Mouse (Mus musculus) left cerebral cortex, postnatal 25 days (tissue): ENCODE data around the gene Phldb3. TPM values are rescaled to one million over a fixed set of nuclear protein-coding genes. Genes with fewer than 3 reads are reported as not detected.
A peak's percentile ranks its signal among the peaks of the same experiment; 100 is the strongest.
"Not testable (repeated sequence)": the region's sequence is repeated elsewhere in the genome, so short reads cannot be mapped to it uniquely, and the experiment has no call there.

Source experiments
- DNase-seq, 2 experiments: peaks; one replicate each; pipeline ENCODE4 v3.0.0; 2022; ENCODE audit warnings: low spot score in 2 of 2, mixed read lengths in 1 of 2
- intact Hi-C: fragments of 180-260 bp; cut with DNase I; formaldehyde crosslinking; loops from one replicate; pipeline ENCODE4 v1.15.1; 2025
- total RNA-seq, 2 experiments: library from RNA; stranded (reverse); gene quantifications; 2 replicates each; pipeline ENCODE4 v1.2.3; 2021

The Phldb3 gene
- total RNA-seq, 2 experiments from 2014 or later: 0.16 to 0.27 TPM

DNA sequence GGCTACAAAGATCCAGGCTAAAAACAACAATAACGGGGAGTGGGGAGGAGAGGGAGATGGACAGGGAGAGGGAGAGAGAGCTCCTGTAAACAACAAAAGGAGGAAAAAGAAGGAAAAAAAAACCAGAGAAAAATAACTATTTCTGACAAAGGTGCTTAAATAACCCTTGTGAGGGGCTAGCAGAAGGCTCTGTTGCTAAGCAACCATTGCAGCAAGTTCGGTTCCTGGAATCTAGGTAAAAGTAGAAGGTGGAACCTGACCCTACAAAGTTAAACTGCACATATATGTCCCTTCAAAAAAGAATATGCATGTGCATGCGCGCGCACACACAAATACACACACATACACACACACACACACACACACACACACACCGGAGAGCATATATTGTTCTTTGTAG lies 17.8 kb upstream of the Phldb3 start:
- no peak for DNase-seq
- intact Hi-C loops: loop anchor here (10.0 kb wide), 1 partner anchor 372 kb away; no protein-coding TSS in a partner anchor

DNA sequence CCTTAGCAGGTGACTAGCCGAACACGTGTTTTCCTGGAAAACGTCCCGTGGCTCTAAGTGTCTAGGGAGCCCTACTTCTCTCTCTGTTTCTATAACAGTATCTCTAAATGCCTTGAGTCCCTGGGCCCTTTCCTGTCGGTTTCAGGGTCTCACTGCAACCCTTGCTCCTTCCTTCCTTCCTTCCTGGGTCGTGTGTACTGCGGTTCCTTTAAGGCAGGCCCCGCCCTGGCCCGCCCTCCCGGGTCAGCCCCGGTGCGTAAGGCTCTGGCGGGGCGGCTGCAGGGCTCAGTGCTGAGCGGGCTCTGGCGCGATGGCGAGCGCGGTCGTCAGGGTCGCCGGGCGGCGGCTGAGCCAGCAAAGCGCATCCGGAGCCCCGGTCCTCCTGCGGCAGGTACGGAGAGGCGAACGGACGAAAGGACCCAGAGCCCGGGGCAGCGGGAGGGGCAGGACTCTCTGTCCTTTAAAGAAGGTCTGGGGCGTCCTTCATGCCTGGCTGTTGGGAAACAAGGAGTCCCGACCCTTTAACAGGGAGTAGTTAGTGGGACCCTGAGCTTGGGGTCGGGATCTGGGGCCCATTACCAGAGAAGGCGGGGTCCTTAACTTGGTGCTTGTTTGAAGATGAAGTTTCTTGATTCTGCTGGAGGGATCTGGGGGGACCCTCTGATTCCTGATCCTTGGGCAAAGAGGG lies 16.8 kb upstream of the Phldb3 start:
- DNase-seq: peak; percentile 52 to 67
- intact Hi-C loops: loop anchor here (10.0 kb wide), 1 partner anchor 371 kb away; no protein-coding TSS in a partner anchor

DNA sequence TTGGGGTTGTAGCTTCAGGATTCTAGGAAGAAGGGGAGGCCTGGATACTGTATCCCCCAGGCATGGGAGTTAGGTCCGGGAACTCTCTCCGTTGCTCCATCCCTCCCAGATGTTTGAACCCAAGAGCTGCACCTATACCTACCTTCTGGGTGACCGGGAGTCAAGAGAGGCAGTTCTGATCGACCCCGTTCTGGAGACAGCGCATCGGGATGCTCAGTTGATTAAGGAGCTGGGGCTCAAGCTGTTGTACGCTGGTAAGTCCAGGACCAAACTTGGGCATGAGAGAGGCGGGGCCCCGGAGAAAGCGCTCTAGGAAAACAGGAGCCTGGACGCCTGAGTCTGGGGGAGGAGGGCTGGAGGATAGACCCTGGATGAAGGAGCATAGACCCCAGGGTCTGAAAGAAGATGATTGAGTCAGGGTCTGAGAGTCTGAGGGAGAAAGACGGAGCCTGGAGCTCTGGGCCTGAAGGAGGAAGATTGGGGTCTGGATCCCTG lies 16.2 kb upstream of the Phldb3 start:
- intact Hi-C loops: loop anchor here (10.0 kb wide), 1 partner anchor 370 kb away; no protein-coding TSS in a partner anchor
- DNase-seq: no peak

DNA sequence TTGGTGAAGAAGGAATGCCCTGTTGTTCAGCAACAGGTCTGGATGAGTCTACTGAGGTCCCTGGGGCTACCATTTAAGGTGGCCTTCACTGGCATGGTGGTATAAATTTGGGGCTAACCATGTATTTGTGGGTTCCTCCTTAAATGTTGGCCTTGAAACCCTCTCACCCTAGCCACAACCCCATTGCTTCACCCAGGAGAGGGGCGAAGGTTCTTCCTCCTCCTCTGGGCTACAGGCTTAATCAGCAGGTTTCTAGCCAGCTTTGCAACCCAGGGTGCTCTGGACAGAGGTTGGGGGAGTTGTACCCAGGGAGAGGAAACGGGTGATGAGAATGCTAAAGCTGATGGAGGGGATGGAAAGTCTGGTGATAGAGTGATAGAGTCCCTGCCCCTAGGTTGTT lies 15.1 kb upstream of the Phldb3 start:
- no peak for DNase-seq
- intact Hi-C loops: loop anchor here (10.0 kb wide), 1 partner anchor 369 kb away; no protein-coding TSS in a partner anchor

DNA sequence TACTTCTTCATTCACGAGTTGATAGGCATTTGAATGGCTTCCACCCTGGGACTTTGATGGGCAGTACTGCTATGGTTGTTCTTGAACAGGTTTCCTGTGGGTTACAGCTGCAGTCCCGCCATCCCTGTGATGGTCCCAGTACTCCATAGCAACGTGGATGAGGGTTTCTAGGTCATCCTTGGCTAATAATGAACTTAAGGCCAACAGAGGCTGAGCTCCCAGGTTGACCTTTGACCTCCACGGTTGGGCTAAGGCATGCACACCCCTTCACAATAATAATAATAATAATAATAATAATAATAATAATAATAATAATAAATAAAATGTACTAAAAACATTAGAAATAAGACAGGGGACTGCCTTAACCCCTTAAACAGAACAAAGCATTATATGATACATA lies 12.4 kb upstream of the Phldb3 start:
- intact Hi-C loops: loop anchor here (10.0 kb wide), 1 partner anchor 367 kb away; no protein-coding TSS in a partner anchor
- DNase-seq: no peak

DNA sequence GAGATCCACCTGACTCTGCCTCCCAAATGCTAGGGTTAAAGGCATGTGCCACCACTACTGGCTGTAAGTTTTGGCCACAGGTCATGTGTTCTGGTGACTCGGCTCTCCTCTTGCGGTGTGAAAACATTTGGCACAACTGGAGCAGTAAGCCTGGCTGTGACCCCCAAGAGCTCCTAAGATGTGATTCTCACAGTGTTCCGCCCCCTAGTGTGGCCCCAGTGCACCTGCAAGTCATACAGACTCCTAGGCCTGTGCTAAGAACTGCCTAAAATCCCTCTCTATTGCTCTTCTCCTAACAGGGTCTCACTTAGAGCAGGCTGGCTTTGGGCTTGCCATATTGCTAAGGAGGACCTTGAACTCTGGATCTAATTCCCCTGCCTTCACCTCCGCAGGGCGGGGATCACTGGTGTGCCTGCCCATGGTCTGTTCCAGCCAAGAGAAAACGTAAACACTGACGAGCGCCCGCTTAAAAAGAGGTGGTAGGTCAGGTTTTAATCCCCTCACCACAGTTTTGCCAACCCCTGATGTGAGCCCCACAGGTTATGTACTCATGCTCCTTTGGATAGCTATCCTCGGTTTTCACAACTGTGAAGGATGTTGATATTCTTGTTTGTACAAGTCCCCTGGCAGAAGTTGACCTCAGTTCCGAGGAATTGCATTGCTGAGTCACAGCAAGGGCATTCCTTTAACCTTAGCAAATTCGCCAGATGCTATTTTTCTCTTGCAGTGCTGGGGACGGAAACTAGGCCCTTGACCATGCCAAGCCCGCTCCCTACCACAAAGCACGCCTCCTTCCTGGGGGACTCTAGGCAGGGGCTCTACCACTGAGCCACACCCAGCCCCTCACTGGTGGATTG lies 11.1 kb upstream of the Phldb3 start:
- DNase-seq: no peak
- intact Hi-C loops: loop anchor here (2.0 to 10.0 kb wide), 2 partner anchors 63 to 365 kb away; no protein-coding TSS in a partner anchor

DNA sequence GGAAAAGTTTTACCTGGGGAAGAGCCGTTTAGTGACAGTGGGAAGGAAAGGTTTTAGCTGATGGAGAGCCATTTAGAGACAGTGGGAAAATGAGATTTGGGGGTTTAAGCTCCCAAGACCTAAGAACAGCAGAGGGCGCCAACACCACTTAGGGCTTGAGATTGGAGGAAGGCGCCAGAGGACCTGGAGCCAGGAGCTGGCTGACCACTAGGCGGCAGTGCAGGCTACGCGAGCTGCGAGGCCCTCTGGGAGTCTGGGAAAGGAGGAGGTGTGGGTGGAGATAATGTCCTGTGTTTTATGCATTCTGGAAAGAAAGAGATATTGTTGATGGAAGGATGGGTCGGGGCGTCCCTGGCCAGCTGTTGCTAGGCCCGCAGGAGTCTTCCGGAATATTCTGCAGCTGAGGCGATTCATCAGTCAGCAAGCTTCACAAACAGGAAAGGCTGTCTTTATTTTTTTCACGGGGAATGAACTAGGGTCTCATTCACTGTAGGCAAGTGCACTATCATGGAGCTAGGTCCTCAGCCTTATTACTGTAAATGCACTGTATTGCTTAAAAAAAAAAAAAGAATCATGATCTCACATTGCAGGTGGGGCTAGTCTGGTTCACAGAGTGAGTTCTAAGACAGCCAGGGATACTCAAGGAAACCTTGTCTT lies 9.5 kb upstream of the Phldb3 start:
- peak; percentile 95 to 98 for DNase-seq
- intact Hi-C loops: loop anchor here (2.0 kb wide), 1 partner anchor 62 kb away; no protein-coding TSS in a partner anchor

DNA sequence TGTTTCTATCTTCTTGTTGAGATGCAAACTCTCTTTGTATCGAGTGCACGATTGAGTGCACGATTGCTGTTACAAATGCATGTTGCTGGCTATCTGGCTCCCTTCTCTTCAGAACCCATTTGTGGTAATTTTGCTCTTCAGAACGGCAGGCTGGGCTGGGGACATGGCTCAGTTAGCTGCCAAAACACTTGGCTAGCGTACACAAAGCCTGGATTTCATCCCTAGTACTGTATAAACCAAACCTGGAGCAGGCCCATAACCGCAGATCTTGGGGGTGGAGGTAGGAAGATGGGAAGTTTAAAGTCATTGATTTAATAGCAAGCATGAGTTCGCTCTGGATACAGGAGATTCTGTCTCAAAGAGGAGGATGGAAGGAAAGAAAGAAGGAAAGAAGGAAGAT lies 5.0 kb upstream of the Phldb3 start:
- no peak for DNase-seq
- intact Hi-C loops: no loop called here

DNA sequence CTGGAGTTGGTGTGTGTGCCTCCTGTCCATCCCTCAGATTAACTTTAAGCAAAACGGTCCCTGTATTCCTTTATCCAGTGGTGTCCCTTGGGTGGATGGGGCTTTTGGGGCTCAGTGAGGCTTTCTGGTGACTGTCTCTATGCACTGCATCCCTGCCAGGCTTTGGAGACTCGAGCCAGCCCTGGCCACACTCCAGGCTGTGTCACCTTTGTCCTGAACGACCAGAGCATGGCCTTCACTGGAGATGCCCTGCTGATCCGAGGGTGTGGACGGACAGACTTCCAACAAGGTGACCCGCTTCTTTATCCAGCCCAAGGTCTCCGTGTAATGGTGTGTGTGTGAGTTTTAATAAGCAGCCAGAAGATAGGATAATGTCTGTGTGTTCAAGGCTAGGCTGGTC lies 4.5 kb upstream of the Phldb3 start:
- intact Hi-C loops: no loop called here
- no peak for DNase-seq

DNA sequence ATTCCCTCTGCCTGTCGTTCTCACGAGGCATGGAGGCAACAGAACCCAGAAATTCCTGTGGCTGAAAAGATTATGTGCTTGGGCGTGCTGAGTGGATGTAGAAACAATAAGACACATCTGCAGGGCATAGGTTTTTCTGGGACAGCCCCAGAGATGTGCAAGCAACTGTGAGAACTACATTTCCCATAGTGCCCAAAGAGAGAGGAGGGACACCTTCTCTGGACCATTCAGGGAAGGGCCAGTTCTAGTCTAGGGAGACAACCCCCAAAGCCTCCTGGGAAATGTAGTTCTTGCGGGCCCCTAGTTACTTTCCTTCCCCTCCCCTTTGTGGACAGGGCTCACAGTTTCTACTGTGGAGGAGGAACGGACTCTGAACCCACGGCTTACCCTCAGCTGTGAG lies 2.5 kb upstream of the Phldb3 start:
- intact Hi-C loops: no loop called here
- DNase-seq: peak in 1 of 2 experiments; percentile 53

DNA sequence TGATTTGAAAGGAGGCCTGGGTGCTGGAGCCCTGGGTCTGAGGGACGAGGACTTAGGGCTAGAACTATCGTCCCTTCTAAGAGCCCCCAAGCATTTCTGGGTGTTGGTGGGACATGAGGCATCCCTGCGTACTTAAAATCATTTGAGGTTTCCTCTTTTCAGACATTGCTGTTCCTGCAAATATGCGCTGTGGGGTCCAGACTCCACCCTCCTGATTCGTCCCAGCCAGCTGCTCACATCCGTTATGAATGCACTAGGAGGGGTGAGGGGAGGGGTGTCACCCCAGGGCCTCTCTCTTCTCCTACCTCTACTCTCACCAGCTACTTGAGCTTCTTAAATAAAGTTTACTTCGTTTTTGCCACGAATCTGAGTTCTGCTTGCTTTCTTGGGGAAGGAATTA lies 2.0 kb upstream of the Phldb3 start:
- no peak for DNase-seq
- intact Hi-C loops: no loop called here

DNA sequence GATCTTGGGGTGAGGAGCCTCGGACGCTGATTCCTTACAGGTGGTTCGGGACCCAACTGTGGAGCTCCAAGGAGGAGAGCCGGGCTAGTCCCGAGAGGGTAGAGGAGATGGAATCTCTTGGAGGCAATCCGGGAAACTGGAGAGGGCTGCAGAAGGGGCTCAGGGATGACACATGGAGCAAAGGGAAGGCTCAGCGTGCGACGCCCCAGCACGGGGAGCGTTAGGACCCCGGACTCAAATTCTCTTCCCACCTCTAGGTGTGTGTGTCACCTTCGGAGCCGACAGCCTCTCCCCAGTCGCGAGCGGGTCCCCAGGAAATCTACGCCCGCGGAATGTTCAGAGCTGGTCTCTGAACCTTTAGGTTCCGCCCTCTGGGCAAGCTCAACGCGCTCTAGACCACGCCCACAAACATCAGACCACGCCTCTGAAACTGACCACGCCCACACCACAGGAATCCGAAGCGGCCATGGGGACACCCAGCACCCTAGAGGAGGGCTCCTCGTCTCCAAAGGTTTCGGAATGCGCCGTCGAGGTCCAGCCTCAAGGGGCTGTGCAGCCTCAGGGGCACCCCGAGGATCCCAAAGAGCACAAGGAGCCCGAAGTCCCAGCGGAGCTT lies 424 bp downstream of the Phldb3 start:
- DNase-seq: peak in 1 of 2 experiments; percentile 43
- intact Hi-C loops: no loop called here

DNA sequence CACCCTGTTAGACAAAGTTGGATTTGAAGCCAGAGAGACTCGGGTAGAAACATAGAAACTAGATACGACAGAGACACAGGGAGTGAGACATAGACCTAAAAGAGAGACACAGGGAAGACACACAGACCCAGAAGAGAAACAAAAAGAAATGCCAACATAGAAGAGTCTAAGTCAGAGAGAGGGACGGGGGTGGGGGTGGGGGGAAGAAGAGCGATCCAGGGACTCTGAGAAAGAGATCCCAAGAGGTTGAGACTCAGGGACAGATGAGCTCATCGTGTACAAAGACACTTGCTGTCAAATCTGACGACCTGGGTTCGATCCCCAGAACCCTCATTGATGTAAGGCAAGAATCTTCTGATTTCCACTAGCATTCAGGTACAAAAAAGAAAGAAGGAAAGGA lies 1.1 kb downstream of the Phldb3 start:
- DNase-seq: no peak
- intact Hi-C loops: no loop called here

DNA sequence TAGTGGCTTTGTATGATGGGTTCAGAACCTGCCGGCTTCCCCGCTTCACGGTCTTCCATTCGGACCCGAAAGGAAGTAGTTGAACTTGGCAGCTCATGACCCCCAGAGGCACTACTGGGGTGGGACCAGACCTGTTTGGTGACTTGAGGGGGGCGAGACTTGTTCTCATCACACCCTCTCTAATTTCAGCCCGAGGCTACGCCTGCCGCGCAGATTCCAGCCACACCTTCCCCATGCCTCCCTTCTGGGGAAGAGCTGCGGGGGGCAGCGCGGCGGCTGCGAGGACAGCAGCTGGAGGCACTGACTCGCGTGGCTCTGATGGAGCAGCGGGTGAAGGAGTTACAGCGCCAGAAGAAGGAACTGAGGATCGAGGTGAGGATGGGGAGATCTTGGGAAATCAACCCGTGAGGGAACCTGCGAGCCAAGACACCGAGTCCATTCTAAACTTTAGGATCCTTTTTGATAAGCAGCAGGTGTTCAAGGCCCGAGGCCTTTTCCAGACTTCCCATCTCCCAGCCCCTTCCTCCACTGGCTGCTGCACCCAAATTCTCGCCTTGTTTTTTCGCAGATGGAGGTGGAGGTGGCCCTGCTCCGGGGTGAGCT lies 1.8 kb downstream of the Phldb3 start:
- no peak for DNase-seq
- intact Hi-C loops: no loop called here

DNA sequence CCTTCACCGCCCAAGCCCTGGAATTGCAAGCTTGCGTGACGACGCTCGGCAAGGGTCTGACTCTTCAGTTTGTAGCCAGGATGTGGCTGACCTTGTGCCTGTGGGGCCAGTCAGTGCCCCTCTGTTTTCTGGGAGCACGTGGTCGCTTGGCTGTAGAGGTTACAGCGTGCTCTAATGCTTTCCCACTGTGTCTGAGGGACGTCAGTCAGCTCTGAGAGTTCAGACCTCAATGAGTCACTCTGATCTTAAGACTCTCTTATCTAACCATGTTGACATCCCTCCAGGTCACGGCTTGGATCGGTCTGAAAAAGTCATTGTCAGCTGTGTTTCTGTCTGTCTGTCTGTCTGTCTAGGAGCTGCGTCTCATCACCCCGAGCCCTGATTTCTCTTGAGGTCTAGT lies 4.3 kb downstream of the Phldb3 start:
- DNase-seq: no peak
- intact Hi-C loops: no loop called here

DNA sequence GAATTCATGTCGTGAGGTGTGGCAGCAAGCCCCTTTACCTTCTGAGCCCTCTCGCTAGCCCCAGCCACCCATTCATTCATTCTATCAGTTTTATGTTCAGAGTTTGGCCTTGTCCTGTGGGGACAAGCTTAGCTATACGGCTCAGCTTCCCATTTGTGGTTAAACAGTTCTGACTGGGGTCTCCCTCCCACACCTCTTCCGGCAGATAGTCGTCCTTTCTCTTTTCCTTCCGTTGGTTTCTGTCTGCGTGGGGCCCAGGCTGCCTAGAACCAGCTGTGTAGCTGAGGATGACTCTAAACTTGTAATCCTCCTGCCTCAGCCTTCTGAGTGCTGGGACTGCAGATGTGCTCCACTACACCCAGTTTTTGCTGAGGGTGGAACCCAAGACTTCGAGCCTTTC lies 7.2 kb downstream of the Phldb3 start:
- DNase-seq: no peak
- intact Hi-C loops: no loop called here

DNA sequence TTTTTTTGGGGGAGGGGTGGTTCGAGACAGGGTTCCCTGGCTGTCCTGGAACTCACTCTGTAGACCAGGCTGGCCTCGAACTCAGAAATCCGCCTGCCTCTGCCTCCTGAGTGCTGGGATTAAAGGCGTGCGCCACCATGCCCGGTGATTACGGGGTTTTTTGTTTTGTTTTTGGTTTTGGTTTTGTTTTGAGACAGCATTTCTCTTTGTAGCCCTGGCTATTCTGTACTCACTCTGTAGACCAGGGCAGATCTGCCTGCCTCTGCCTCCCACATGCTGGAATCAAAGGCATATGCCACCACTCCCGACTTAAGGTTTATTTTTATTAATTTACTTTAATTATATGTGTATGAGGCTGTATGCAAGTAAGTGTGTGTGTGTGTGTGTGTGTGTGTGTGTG lies 7.8 kb downstream of the Phldb3 start:
- intact Hi-C loops, DNase-seq: not testable (repeated sequence)

DNA sequence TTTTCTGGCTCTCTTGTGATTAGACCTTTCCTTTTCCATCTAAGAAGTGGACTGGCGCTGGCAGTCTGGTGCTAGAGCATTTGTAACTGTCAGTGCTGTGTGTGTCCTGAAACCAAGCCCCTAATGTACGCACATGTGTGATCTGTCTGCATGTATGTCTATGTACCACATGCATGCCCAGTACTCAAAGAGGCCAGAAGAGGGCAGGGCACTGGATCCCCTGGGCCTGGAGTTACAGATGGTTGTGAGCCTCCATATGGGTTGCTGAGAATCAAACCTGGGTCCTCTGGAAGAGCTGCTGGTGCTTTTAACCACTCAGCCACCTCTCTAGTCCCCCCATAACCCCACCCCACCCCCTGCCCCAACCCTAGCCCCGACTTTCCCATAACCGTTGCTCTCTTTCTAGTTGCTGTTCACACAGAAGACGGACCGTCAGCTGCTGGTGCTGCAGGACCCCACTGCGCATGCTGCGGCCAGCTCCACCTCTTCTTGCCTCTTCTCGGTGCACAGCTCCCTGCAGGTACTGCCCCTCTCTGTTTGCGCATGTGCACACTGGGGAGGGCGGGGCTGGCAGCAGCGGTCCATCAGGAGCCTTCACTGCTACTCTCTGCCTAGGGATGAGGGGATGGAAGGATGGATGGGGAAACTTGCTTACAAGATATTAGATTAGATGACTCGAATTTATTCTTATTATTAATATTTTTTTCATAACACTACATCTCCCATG lies 9.3 kb downstream of the Phldb3 start:
- no peak for DNase-seq
- intact Hi-C loops: no loop called here

DNA sequence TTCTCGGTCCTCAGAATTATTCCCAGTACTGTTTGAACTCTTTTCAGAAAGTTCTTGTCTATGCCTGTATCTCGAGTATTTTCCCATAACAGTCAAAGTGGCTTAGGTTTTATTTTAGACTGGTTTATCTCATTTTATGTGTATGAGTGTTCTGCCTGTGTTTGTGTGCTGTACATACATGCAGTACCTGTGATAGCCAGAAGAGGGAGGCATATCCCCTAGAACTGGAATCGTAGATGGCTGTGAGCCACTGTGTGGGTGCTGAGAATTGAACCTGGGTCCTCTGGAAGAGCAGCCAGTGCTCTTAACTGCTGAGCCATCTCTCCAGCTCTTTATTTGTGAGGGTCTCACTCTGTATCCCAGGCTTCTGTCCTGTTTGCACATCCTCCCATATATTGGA lies 10.6 kb downstream of the Phldb3 start:
- DNase-seq: no peak
- intact Hi-C loops: no loop called here
